Mouse (Mus musculus): Measurements from ENCODE around the gene Phlda1.

GRCm38 (mm10) chr10:111510798-111511197 lies 4.7 kb downstream of the Phlda1 start:
- TF ChIP-seq CTCF (IDR thresholded peaks at IDR 0.05; ENCODE audit: borderline replicate concordance, insufficient read depth, low read length), result no peak
- TF ChIP-seq POLR2A (IDR thresholded peaks at IDR 0.05; ENCODE audit: low read depth, low read length), result no peak
